Mouse (Mus musculus) liver, embryonic 18 days (tissue): ENCODE measurements around the gene Igfbp1. TPM values are rescaled to one million over a fixed set of nuclear protein-coding genes. Genes with fewer than 3 reads are reported as not detected.

ENCODE experiments used
- polyA plus RNA-seq: library from polyadenylated mRNA; depleted of rRNA; stranded (reverse); fragments of >200 nt; gene quantifications from 2 replicates; pipeline ENCODE4 v1.2.3, GENCODE M21; 2012; rRNA removed

Gene Igfbp1
- polyA plus RNA-seq: 989 and 1,166 TPM in 2 replicates

DNA sequence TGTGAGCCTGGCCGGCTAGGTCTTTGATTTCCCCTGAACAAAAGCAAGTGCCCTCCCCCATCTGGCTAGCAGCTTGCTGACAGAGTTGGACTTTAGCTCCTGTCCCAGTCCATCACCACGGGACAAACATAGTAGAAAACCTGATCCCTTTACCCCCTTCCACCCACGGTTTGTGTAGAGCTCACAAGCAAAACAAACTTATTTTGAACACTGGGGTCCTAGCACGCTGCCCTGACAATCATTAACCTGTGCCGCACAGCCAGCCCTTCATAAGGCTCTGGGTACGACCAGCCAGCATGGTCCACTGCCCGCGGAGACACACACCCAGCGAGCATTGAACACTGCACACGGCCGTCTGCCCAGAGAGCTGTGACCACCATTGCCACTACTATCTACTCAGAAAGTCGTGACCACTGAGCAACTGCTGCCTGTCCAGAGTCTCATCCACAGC, at the start of gene Igfbp1:
Gene Igfbp1, plus strand, starts transcription at position 292 of the 451 bp plus-strand sequence.

DNA sequence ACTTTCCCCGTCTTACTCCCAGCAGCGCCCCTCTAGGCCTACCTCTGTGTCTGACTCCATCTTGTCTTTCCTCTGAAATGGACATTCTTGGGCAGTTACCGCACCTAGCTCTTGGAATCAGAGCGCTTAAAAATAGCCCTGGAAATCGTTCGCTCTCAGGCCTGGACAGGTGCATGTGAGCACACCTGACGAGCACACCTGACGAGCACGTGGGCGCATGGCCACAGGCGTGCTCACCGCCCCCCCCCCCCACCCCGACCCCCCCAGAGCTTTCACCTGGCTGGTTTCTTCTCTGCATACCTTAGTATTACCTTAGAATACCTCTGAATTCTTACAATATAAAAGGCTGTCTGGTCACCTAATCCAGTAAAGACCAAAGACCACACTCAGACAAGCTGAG, 9.1 kb upstream of the Igfbp1 start, which contains the start of gene Gm11985:
Gene Gm11985, minus strand, starts transcription at position 101 of the 400 bp plus-strand sequence.

DNA sequence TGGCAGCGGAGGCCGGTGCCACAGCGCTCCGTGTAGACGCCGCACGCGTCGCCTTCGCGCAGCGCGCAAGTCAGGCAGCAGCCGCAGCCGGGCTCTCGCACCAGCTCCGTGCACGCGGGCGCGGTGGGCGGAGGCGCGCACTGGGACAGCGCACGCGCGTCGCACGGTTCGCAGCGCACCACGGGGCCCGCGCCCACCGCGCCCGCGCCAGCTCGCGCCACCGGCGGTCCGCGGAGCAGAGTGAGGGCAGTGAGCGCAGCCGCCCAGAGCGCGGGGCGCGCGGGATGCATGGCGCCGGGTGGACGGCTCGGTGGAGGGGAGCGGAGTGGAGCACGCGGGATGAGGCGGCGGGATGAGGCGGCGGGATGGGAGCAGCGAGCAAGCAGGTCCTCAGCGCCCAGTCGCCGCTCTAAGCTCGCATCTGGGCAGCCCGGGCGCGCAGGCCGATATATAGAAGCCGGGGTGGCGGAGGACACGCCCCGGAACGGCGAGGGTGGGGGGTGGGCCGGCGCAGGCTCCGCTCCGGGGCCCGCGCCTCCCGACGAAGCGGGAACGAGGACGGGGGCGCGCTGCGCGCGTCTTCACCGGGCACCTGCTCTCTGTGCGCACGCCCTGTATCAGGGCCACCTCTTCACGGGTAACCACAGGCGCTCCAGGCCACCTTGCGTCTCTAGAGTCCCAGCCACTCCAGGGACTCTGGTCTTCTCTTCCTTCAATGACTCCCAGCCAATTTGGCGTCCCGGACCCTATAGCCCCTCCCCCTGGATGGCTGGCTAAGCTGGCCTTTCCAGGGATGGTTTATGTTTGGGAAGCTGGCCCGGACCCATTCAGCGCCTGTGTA, 16.1 kb downstream of the Igfbp1 start, which contains the start of gene Igfbp3:
Gene Igfbp3, minus strand, starts transcription at position 423 of the 841 bp plus-strand sequence.

Other genes starting within 250 kb of the Igfbp1 start
- gene Adcy1, start 134.3 kb upstream of the Igfbp1 start, polyA plus RNA-seq: 0.70 and 0.71 TPM in 2 replicates
- gene Gm11985, start 9.2 kb upstream of the Igfbp1 start, polyA plus RNA-seq: 0.03 TPM in 1 of 2 replicates, not detected in the other
- gene Igfbp3, start 16.1 kb downstream of the Igfbp1 start, polyA plus RNA-seq: 27.5 and 30.0 TPM in 2 replicates